Mouse (Mus musculus) myocyte (in vitro differentiated cells): Measurements from ENCODE around the gene Bhlhb9.

Source experiments
- MAX ChIP-seq: IDR thresholded peaks from one replicate; pipeline ENCODE4 v1.6.1; 2011; ENCODE audit warnings: low read depth, mild to moderate bottlenecking, control low read depth
- MYOD1 ChIP-seq, 3 experiments: IDR thresholded peaks; one replicate each; pipeline ENCODE4 v1.6.1; 2011; ENCODE audit warnings: control low read depth in 2 of 3, low read depth in 2 of 3, mild to moderate bottlenecking in 2 of 3, moderate library complexity in 1 of 3; ENCODE audit not compliant: insufficient read length in 2 of 3, control insufficient read depth in 1 of 3
- MYOG ChIP-seq, 3 experiments: IDR thresholded peaks; one replicate each; pipeline ENCODE4 v1.6.1; 2011; ENCODE audit warnings: control low read depth in 2 of 3, low read depth in 2 of 3, mild to moderate bottlenecking in 2 of 3; ENCODE audit not compliant: insufficient read length in 2 of 3, control insufficient read depth in 1 of 3, insufficient read depth in 1 of 3
- POLR2A ChIP-seq: IDR thresholded peaks from one replicate; pipeline ENCODE4 v1.6.1; 2011; ENCODE audit warnings: low read depth, mild to moderate bottlenecking, control low read depth, moderate library complexity; ENCODE audit not compliant: insufficient read length
- POLR2AphosphoS2 ChIP-seq: IDR thresholded peaks from one replicate; pipeline ENCODE4 v1.6.1; 2011; ENCODE audit warnings: low read depth, control low read depth; ENCODE audit not compliant: insufficient read length
- REST ChIP-seq: IDR thresholded peaks from one replicate; pipeline ENCODE4 v1.6.1; 2011; ENCODE audit warnings: mild to moderate bottlenecking, control low read depth, moderate library complexity; ENCODE audit not compliant: insufficient read depth, insufficient read length
- SRF ChIP-seq: IDR thresholded peaks from one replicate; pipeline ENCODE4 v1.6.1; 2011; ENCODE audit warnings: low read depth; ENCODE audit not compliant: control insufficient read depth, insufficient read length
- TCF12 ChIP-seq: IDR thresholded peaks from one replicate; pipeline ENCODE4 v1.6.1; 2011; ENCODE audit warnings: mild to moderate bottlenecking, control low read depth; ENCODE audit not compliant: poor library complexity, insufficient read depth, severe bottlenecking
- USF1 ChIP-seq: IDR thresholded peaks from one replicate; pipeline ENCODE4 v1.6.1; 2011; ENCODE audit warnings: low read depth, mild to moderate bottlenecking, control low read depth, moderate library complexity

DNA sequence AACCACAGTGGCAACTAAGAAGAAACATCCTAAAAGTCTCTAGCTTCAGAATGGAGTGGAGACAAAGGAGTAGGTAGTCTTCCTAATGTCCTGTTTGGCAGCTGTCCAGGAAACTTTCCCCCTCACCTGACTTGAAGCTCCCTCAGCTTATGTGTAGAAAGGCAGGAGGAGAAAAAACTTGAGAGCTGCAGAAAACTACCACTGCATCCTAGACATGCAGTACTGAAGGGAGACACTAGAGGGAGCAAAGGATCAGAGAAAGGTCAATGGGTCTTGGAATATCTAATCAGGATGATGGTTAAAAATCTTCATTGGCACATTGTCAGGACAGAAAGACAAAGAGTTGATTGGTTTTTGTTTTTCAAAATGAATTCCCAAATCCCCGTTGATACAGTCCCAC is 8.4 kb downstream of the Bhlhb9 start:
- TF ChIP-seq POLR2A (no peak), MYOG (IDR thresholded peaks at IDR 0.05; ENCODE audit: control insufficient read depth in 1 of 3, insufficient read depth in 1 of 3, insufficient read length in 2 of 3, low read depth in 2 of 3) (no peak), TCF12 (no peak), MYOD1 (IDR thresholded peaks at IDR 0.05; ENCODE audit: control insufficient read depth in 1 of 3, insufficient read length in 2 of 3, low read depth in 2 of 3) (no peak), MAX (no peak), SRF (no peak), POLR2AphosphoS2 (no peak), REST (no peak), USF1 (no peak)
